Mouse (Mus musculus): ENCODE measurements around the gene Tceanc2. TPM values are rescaled to one million over a fixed set of nuclear protein-coding genes. Genes with fewer than 3 reads are reported as not detected.
A peak's percentile ranks its signal among the peaks of the same experiment; 100 is the strongest.

Tceanc2 gene
- total RNA-seq, 1 experiment from 2014 or later: 22.0 TPM

GRCm38 (mm10) chr4:107181866-107182265 is 3.0 kb upstream of the Tceanc2 start:
- no peak for ATAC-seq (ENCODE audit: extremely low read depth, insufficient number of reproducible peaks, low FRiP score, poor library complexity, severe bottlenecking)

GRCm38 (mm10) chr4:107180746-107181145 is 1.8 kb upstream of the Tceanc2 start:
- ATAC-seq (ENCODE audit: extremely low read depth, insufficient number of reproducible peaks, low FRiP score, poor library complexity, severe bottlenecking): no peak

DNA sequence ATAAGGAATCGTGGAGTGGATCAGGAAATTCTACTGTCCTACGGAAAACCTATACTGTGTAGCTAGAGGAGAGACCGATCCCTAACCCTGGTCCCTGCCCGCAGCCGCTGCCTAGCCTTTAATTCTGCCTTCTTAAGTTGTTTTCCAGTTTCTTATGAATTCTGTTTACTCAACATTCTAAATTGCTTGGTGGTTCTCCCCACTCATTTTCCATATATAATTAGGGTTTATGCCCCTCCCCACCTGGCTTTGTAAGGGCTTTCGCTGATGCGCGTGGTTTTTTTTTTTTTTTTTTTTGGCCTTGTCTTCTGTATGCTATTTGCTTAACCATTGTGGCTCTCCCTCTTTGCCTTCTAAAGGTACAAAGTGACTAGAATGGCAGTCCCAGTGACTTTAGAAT is 645 bp upstream of the Tceanc2 start:
- no peak for ATAC-seq (ENCODE audit: extremely low read depth, insufficient number of reproducible peaks, low FRiP score, poor library complexity, severe bottlenecking)

DNA sequence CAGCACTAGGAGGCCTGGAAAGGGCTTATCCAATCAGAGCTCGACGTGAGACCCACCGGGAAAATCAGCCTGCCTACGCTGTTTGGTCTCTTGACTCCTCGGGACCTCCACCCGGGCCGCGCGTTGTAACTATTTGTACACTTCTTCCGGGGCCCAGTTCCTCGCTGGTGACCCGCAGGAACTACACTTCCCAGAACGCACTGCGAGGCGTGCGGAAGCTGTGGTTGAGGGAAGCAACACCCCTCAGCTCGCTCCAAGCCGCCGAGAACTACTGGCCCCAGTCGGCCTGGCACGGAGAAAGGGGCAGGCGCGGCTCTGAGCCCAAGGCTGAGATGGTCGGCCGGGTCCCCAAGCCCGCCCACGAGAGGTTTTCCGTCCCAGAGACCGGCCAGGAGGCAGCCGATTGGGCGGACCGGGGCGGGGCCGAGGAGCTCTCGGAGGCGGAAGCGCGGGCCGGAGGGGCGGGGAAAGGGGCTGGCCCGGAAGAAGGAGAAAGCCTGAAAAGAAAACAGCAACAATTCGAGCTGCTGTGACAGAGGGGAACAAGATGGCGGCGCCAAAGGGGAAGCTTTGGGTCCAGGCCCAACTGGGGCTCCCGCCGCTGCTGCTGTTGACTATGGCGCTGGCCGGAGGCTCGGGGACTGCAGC is 610 bp downstream of the Tceanc2 start, which contains the start of gene Tmem59:
Gene Tmem59 (plus strand): TSS at position 218 of the 648 bp plus-strand sequence.
- peak; percentile 84 for ATAC-seq (ENCODE audit: extremely low read depth, insufficient number of reproducible peaks, low FRiP score, poor library complexity, severe bottlenecking)

DNA sequence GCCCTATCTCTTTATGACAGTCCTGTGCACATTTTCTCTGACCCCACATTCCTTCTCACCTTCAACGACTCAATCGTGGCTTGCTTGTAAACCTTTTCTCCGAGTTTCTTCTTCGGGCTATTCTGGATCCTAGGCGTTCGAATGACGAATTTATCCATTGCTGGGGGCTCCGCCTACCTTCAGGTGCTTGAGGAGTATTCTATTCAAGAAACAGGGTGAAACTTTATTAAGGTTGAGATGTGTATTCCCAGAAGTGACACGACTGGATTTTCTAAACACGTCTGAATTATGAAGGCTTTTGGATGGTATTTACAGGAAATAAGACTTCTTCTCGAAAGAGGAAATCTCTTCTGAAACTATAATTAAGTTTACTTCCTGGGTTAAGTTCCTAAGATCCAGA is 1.4 kb downstream of the Tceanc2 start:
- ATAC-seq (ENCODE audit: extremely low read depth, insufficient number of reproducible peaks, low FRiP score, poor library complexity, severe bottlenecking): no peak

GRCm38 (mm10) chr4:107167798-107168197 is 11.1 kb downstream of the Tceanc2 start:
- peak; percentile 46; the same call in 1 of the 2 replicates for ATAC-seq (ENCODE audit: extremely low read depth, insufficient number of reproducible peaks, low FRiP score, poor library complexity, severe bottlenecking)

DNA sequence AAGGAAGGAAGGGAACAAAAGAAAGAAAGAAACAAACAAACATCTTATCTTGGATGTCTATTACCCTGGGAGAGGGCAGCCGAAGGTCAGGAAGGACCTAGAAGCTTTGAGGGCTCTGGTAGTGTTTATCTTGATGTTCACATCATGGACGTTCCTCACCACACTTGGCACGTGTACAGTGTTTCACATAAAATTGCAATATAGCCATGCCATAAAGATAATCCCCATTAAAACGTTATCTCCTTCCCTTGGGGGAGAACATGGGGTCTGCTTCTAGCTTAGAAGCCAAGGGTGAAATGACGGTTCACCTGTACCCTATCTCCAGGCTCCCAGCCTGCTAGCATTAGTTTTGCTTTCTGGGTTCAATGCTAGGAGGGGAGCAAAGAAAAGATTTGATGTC is 12.2 kb downstream of the Tceanc2 start:
- no peak for ATAC-seq (ENCODE audit: extremely low read depth, insufficient number of reproducible peaks, low FRiP score, poor library complexity, severe bottlenecking)

DNA sequence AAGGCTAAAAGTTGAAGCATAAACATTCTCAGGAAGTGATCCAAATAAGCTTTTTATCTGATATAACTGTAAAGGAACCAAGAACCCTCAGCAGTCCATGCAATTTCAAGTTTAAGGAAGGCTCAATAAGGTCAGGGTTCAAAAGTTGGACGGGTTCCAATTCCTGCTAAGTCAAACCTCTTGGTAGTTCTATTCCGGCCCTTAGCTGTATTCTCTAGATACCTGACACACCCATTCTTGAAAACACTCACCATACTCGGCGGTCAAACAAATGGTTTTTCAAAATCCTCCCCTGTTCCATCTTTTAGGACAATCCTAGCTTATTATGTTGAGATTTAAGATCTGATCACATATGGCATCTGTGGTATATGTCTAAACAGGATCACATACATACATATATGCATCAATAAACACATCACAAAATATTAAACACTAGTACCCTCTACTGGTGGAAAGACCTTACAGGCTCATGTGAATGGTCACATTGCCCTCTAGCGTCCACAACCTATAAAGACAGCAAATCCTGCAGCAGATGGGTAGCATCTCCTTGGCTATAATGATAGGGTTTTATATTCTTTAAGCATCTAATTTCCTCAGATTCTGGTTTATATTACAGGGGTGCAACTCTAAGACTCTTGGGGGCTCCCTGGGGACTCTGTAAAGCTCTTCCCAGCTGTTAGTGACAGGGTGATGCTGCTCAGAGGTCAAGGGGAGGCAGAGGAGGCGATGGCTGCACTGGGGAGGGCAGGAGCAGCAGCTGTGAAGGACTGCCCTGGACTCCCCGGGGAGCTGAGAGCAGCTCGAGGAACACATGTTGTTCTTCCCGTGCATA is 14.9 kb downstream of the Tceanc2 start:
- peak; percentile 88 for ATAC-seq (ENCODE audit: extremely low read depth, insufficient number of reproducible peaks, low FRiP score, poor library complexity, severe bottlenecking)

- ATAC-seq (ENCODE audit: extremely low read depth, insufficient number of reproducible peaks, low FRiP score, poor library complexity, severe bottlenecking): no peak
These were observed 15.6 kb downstream of the Tceanc2 start for GRCm38 (mm10) chr4:107163341-107163740.

DNA sequence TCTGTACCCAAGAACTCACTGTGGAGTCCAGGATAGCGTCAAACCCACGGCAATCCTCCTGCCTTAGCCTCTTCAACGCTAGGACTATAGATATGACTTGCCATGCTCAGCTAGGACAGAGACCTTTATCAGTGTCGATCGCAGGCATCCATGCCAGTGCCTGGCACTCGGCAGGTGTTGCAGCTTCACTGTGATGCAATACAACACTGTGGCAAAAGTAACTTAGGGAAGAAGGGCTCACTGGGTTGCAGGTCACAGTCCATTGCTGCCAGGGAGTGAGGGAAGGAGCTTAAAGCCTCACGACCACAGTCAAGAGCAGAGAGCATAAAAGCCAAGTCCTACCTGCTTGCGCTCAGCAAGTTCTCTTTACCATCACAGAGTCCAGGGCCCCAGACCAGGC is 18.7 kb downstream of the Tceanc2 start:
- ATAC-seq (ENCODE audit: extremely low read depth, insufficient number of reproducible peaks, low FRiP score, poor library complexity, severe bottlenecking): no peak

- no peak for ATAC-seq (ENCODE audit: extremely low read depth, insufficient number of reproducible peaks, low FRiP score, poor library complexity, severe bottlenecking)
These were observed 19.6 kb downstream of the Tceanc2 start for GRCm38 (mm10) chr4:107159166-107159773.

DNA sequence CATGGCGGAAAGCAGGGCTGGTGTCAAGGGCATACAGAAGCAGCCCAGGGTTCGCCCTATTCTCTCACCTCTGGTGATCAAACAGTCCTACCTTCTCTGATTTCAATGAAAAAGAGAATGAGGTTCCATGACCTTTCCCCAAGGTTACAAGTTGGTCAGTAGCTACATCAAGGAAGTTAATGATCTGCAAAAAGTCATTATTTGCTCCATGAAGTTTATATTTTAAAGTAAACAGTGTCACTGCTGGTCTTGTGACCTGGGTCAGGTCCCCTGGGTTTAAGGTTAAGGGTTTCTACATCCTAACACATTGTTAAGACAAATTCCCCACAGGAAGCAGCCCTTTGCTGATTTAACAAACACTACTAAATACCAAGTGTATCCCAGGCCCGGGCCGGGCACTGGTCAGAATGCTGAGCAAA is 21.9 kb downstream of the Tceanc2 start:
- ATAC-seq (ENCODE audit: extremely low read depth, insufficient number of reproducible peaks, low FRiP score, poor library complexity, severe bottlenecking): no peak

GRCm38 (mm10) chr4:107152571-107152970 is 26.3 kb downstream of the Tceanc2 start:
- no peak for ATAC-seq (ENCODE audit: extremely low read depth, insufficient number of reproducible peaks, low FRiP score, poor library complexity, severe bottlenecking)

DNA sequence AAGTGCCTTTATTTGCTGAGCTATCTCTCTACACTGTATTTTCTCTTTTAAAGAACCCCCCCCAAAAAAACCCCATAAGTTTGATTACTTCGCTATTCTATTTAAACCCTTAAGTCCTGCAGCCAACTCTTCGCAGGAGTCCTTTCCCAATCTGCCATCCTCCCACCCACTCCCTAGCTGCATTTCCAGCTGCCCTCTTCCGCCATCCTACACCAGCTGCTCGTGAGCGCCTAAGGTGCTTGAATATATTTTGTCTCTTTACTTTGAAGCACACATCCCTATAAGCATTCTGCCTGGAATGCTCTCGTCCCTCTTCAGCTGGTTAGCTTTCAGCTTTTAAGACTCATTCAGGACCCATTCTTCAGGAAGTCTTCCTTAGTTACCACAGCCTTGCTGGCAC is 27.9 kb downstream of the Tceanc2 start:
- no peak for ATAC-seq (ENCODE audit: extremely low read depth, insufficient number of reproducible peaks, low FRiP score, poor library complexity, severe bottlenecking)

GRCm38 (mm10) chr4:107143511-107143910 is 35.4 kb downstream of the Tceanc2 start:
- ATAC-seq (ENCODE audit: extremely low read depth, insufficient number of reproducible peaks, low FRiP score, poor library complexity, severe bottlenecking): no peak

GRCm38 (mm10) chr4:107139836-107140631 is 38.9 kb downstream of the Tceanc2 start:
- ATAC-seq (ENCODE audit: extremely low read depth, insufficient number of reproducible peaks, low FRiP score, poor library complexity, severe bottlenecking): no peak

DNA sequence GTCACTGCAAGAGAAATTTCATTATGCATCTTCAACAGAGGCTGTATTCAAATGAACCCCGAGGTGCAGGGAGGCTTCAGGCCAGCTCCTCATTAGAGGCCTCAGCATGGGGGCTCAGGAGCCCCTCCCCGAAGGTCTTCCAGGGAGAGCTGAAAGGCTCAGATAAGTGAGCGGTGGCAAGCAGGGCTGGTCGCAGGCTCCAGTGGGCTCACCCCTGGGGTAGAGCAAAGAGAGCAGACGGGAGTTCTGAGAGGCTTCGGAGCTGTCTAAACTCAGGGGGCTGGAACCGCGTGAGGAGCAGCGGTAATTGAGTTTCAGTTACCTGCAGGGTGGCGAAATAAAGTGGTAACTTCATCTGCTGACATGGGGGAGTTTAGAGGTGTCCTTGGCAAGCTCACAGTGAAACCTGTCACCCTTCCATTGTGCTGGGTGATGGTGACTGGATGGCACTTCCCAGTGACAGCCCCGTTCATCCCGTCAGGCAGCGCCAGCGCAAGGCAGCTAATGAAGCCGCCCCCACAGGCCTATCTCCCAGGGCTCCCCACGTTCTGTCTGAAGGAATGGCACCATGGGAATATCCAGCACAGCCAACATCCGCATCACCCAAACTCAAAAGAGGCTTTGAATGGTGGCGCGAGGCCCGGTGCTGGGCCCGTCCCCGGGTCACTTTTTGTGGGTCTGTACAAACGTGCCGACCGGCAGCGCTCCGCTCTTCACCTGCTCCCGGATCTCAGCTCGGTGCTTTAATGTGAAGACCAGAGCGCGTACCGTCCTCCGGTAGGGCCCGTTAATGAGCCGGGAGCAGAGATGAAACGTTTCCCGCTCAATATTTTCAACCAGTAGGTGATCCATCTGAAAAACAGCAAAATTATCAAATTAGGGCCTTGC is 39.7 kb downstream of the Tceanc2 start:
- no peak for ATAC-seq (ENCODE audit: extremely low read depth, insufficient number of reproducible peaks, low FRiP score, poor library complexity, severe bottlenecking)

GRCm38 (mm10) chr4:107136531-107136930 is 42.4 kb downstream of the Tceanc2 start:
- ATAC-seq (ENCODE audit: extremely low read depth, insufficient number of reproducible peaks, low FRiP score, poor library complexity, severe bottlenecking): no peak
